ENCODE assay signal across 12 mouse cellular contexts in genomic region chr10:127754566-127755166, GRCm38 (mm10). TPM values are rescaled to one million over a fixed set of nuclear protein-coding genes. Genes with fewer than 3 reads are reported as not detected.
DNase-seq lines count a peak whose midpoint lies in the region; ATAC-seq lines count a peak whose summit lies in the region.
"Had no signal": no experiment of that assay in that cellular context is flagged by ENCODE, and none has a peak within 500 bp of the region (broad histone marks: within the 10 kb centered on the region; RNA-seq: fewer than 3 reads in every experiment).

No protein-coding gene starts in this region.

- intact Hi-C loops in heart, postnatal 10 days (cut with DNase I) = no loop called here

- ATAC-seq in inflammation-experienced regulatory T-cells, adult 6 months = no peak
- no peak for ATAC-seq in megakaryocyte, adult 5-6 weeks (ENCODE audit: poor library complexity, severe bottlenecking)

- DNase-seq in kidney, adult 11 months = peak; percentile 29
- DNase-seq in kidney, adult 8-10 months = no peak
- DNase-seq in adrenal gland, postnatal 14 days = peak; percentile 77
- DNase-seq in heart, postnatal 10 days = peak; percentile 42 to 50
- peak; percentile 57 to 82 for DNase-seq in lung, postnatal 4 days
- no peak for DNase-seq in left cerebral cortex, adult 18-20 months (ENCODE audit: low spot score in 2 of 2)
- DNase-seq: gastrocnemius, postnatal 14 days had no signal

RNA-seq across cellular contexts. Expression of gene Gpr182, which starts 3.1 kb away (rescaled TPM):
- 12.0 and 14.2 TPM in 2 replicates for total RNA-seq in adrenal gland, postnatal 14 days (2021)
- total RNA-seq in heart, postnatal 10 days (2021) = 1 to 10 TPM; 4.6 to 4.7 TPM
- under 1 TPM; 0.14 to 0.44 (median 0.37) TPM for polyA plus RNA-seq in inflammation-experienced regulatory T-cells, adult 6 months (2017; shearing (Covaris generic))
- total RNA-seq in megakaryocyte, adult 5-6 weeks (2015) = not detected in 2 replicates
- total RNA-seq in megakaryocyte, adult 5-6 weeks (2017) = 0.11 TPM in 1 of 2 replicates, not detected in the other
- total RNA-seq in left cerebral cortex, adult 18-20 months (2021) = 1 to 10 TPM; 1.5 to 2.2 TPM
- total RNA-seq: monocyte, adult 5-6 weeks had no signal

RNA-seq across cellular contexts. Expression of gene Rdh1, which starts 4.9 kb away (rescaled TPM):
- total RNA-seq in adrenal gland, postnatal 14 days (2021) = 0.94 and 1.9 TPM in 2 replicates
- total RNA-seq in heart, postnatal 10 days (2021) = under 1 TPM; 0.10 to 0.12 TPM
- polyA plus RNA-seq in inflammation-experienced regulatory T-cells, adult 6 months (2017; shearing (Covaris generic)) = under 1 TPM in 2 of 3 experiments, not detected in 1; 0.28 TPM
- not detected in 2 replicates for total RNA-seq in megakaryocyte, adult 5-6 weeks (2015)
- total RNA-seq in megakaryocyte, adult 5-6 weeks (2017) = not detected in 2 replicates
- total RNA-seq in left cerebral cortex, adult 18-20 months (2021) = under 1 TPM in 1 of 2 experiments, not detected in 1; 0.19 TPM
- total RNA-seq: monocyte, adult 5-6 weeks had no signal

RNA-seq across cellular contexts. Expression of gene Rdh16f1, which starts 4.9 kb away (rescaled TPM):
- 1.4 and 2.6 TPM in 2 replicates for total RNA-seq in adrenal gland, postnatal 14 days (2021)
- total RNA-seq in heart, postnatal 10 days (2021) = under 1 TPM in 1 of 2 experiments, not detected in 1; 0.17 TPM
- polyA plus RNA-seq in inflammation-experienced regulatory T-cells, adult 6 months (2017; shearing (Covaris generic)) = 1 to 10 TPM in 1 of 3 experiments, under 1 TPM in 1, not detected in 1; 0.36 to 1.1 TPM
- total RNA-seq in megakaryocyte, adult 5-6 weeks (2015) = not detected in 2 replicates
- total RNA-seq in megakaryocyte, adult 5-6 weeks (2017) = not detected in 2 replicates
- not detected for total RNA-seq in left cerebral cortex, adult 18-20 months (2021)
- total RNA-seq: left cerebral cortex, postnatal 14 days; monocyte, adult 5-6 weeks had no signal
- polyA plus RNA-seq: macrophage had no signal

RNA-seq across cellular contexts. Expression of gene Zbtb39, which starts 15.3 kb away (rescaled TPM):
- 11.6 and 12.2 TPM in 2 replicates for total RNA-seq in adrenal gland, postnatal 14 days (2021)
- 1 to 10 TPM; 8.1 to 9.6 TPM for total RNA-seq in heart, postnatal 10 days (2021)
- under 1 TPM; 0.31 to 0.95 (median 0.64) TPM for polyA plus RNA-seq in inflammation-experienced regulatory T-cells, adult 6 months (2017; shearing (Covaris generic))
- 3.3 and 5.1 TPM in 2 replicates for total RNA-seq in megakaryocyte, adult 5-6 weeks (2015)
- total RNA-seq in megakaryocyte, adult 5-6 weeks (2017) = 3.2 and 4.3 TPM in 2 replicates
- total RNA-seq in left cerebral cortex, adult 18-20 months (2021) = 1 to 10 TPM; 9.6 to 9.9 TPM

RNA-seq across cellular contexts. Expression of gene Rdh9, which starts 21.5 kb away (rescaled TPM):
- total RNA-seq in adrenal gland, postnatal 14 days (2021) = 1.5 and 21.4 TPM in 2 replicates
- under 1 TPM in 1 of 2 experiments, not detected in 1; 0.74 TPM for total RNA-seq in heart, postnatal 10 days (2021)
- polyA plus RNA-seq in inflammation-experienced regulatory T-cells, adult 6 months (2017; shearing (Covaris generic)) = 1 to 10 TPM in 1 of 3 experiments, not detected in 2; 1.3 TPM
- not detected in 2 replicates for total RNA-seq in megakaryocyte, adult 5-6 weeks (2015)
- total RNA-seq in megakaryocyte, adult 5-6 weeks (2017) = not detected in 2 replicates
- under 1 TPM; 0.30 to 0.65 TPM for total RNA-seq in left cerebral cortex, adult 18-20 months (2021)

Comparison
In these comparisons a context has a peak if more than half of its experiments do, and no peak if none do; other contexts are left out.
1. DNase-seq: peak in kidney, adult 11 months (single experiment), adrenal gland, postnatal 14 days (single experiment), heart, postnatal 10 days (2 of 2) and lung, postnatal 4 days (2 of 2); none in kidney, adult 8-10 months (0 of 2) and left cerebral cortex, adult 18-20 months (0 of 2).